Mouse (Mus musculus): ENCODE measurements around the gene Cpb1. TPM values are rescaled to one million over a fixed set of nuclear protein-coding genes. Genes with fewer than 3 reads are reported as not detected.

Cpb1 gene
- polyA plus RNA-seq, 1 experiment from 2014 or later, result not detected

DNA sequence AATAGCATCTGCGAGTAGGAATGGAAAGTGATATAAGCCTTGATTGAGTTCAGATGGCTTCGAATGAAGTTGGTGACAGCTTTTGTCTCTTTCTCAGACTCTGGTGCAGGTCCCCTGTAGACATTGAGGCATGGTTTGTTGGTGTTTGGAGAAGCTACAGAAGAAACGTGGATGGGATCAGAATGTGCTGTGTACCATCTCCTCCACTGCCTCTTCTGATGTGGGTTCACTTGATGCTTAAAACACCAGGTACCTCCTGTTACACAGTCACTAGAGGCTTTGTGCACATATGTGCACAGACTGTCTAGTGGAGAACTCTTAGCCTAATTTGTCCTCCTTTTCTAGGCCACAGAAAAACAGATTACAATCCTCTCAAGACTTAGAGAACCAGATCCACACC is 53.4 kb downstream of the Cpb1 start:
- no peaks in the 10 kb centered on the region for H3K4me1 ChIP-seq (ENCODE audit: insufficient read depth)
- H3K27ac ChIP-seq (ENCODE audit: low read depth), result no peak overlapping the region
- TF ChIP-seq CTCF (IDR thresholded peaks at IDR 0.05; ENCODE audit: low read depth) (no peak), EP300 (IDR thresholded peaks at IDR 0.05; ENCODE audit: low read depth) (no peak)
- DNase-seq (no peak), ATAC-seq (no peak)
- H3K36me3 ChIP-seq (replicated peaks; ENCODE audit: insufficient read depth, low read length), result no peaks in the 10 kb centered on the region
- no peaks in the 10 kb centered on the region for H3K27me3 ChIP-seq (ENCODE audit: insufficient read depth, low read length)
- H3K4me3 ChIP-seq (ENCODE audit: low read depth, low read length), result no peak overlapping the region
- WGBS (ENCODE audit: insufficient replicate concordance), result 73% methylated on average over 3 of the region's 3 CpGs
- no peaks in the 10 kb centered on the region for H3K9me3 ChIP-seq (ENCODE audit: low read length)
- H3K9ac ChIP-seq (replicated peaks), result no peak overlapping the region
- no peak overlapping the region for H3K4me2 ChIP-seq (ENCODE audit: low read depth, low read length)

DNA sequence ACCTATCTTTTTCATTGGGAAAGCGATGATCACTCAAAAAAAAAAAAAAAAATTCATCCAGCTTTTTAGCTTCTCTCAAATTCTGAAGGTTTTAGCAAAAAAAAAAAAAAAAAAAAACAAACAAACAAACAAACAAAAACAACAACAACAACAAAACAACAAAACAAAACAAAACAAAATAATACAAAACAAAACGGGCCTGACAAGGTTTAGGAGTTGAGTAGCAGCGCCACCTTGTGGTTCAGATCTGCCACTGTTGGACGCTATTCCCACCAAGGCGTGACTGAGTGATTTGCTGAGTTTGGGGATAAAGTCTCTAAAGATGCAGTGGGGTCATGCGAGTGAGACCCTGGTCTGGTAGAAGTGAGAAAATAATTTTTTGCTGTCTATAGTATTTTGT is 76.7 kb downstream of the Cpb1 start:
- DNase-seq (peak; percentile 72), ATAC-seq (0 out of 2 replicates have a peak, but pooled peaks have one; percentile 21)
- H3K4me1 ChIP-seq (ENCODE audit: insufficient read depth), result no peaks in the 10 kb centered on the region
- H3K9ac ChIP-seq (replicated peaks), result no peak overlapping the region
- H3K36me3 ChIP-seq (replicated peaks; ENCODE audit: insufficient read depth, low read length), result no peaks in the 10 kb centered on the region
- no peak overlapping the region for H3K4me2 ChIP-seq (ENCODE audit: low read depth, low read length)
- TF ChIP-seq EP300 (IDR thresholded peaks at IDR 0.05; ENCODE audit: low read depth), result no peak
- TF ChIP-seq CTCF (IDR thresholded peaks at IDR 0.05; ENCODE audit: low read depth), result peak; percentile 88
- no peak overlapping the region for H3K4me3 ChIP-seq (ENCODE audit: low read depth, low read length)
- no peak overlapping the region for H3K27ac ChIP-seq (ENCODE audit: low read depth)
- H3K27me3 ChIP-seq (ENCODE audit: insufficient read depth, low read length), result no peaks in the 10 kb centered on the region
- 29% methylated on average over 6 of the region's 6 CpGs for WGBS (ENCODE audit: insufficient replicate concordance)
- no peaks in the 10 kb centered on the region for H3K9me3 ChIP-seq (ENCODE audit: low read length)

Small RNA genes within 50 kb of the gene (microRNA-seq; reads per million reads assigned to microRNA genes)
- not detected for gene Mir7007

Other genes with a start within 250 kb of the Cpb1 start
- gene Hps3, start 240.4 kb downstream of the Cpb1 start, polyA plus RNA-seq (2015; fragmentation: Nextera tagmentation; extraction: Ambion mirVana), result 5.1 and 5.4 TPM in 2 replicates
- gene Hltf, start 217.9 kb downstream of the Cpb1 start, polyA plus RNA-seq (2015; fragmentation: Nextera tagmentation; extraction: Ambion mirVana), result 6.4 and 8.2 TPM in 2 replicates
- gene Gyg, start 120.4 kb downstream of the Cpb1 start, polyA plus RNA-seq (2015; fragmentation: Nextera tagmentation; extraction: Ambion mirVana), result 18.1 and 19.2 TPM in 2 replicates
- gene Cpa3, start 33.6 kb downstream of the Cpb1 start, polyA plus RNA-seq (2015; fragmentation: Nextera tagmentation; extraction: Ambion mirVana), result 2.7 and 3.0 TPM in 2 replicates
- not detected in 2 replicates for gene Agtr1b, start 91.4 kb upstream of the Cpb1 start, polyA plus RNA-seq (2015; fragmentation: Nextera tagmentation; extraction: Ambion mirVana)

Data from liver, postnatal 0 days (tissue).